Mouse (Mus musculus) midbrain, embryonic 11.5 days (tissue): ENCODE data around the gene Mob1b. TPM values are rescaled to one million over a fixed set of nuclear protein-coding genes. Genes with fewer than 3 reads are reported as not detected.

ENCODE experiments used
- ATAC-seq: fragments of 200-750 bp; cut with Nextera tagmentation; 2 replicates; pipeline ENCODE4 v1.8.0; 2017; ENCODE audit warnings: moderate TSS enrichment, moderate library complexity; ENCODE audit not compliant: low FRiP score
- DNase-seq: peaks from one replicate; pipeline ENCODE4 v3.0.0; 2015; ENCODE audit warnings: low spot score; ENCODE audit errors: missing footprints
- H3K27ac ChIP-seq: fragments of 300-500 bp; sonication (generic); 2 replicates; pipeline ENCODE4 v1.5.1; 2014; ENCODE audit warnings: low read depth, low read length
- H3K27me3 ChIP-seq: fragments of 300-500 bp; sonication (generic); 2 replicates; pipeline ENCODE4 v1.6.1; 2014; ENCODE audit warnings: mild to moderate bottlenecking, low read length, moderate library complexity, mixed read lengths; ENCODE audit not compliant: control insufficient read depth, insufficient read depth
- H3K36me3 ChIP-seq: fragments of 300-500 bp; sonication (generic); 2 replicates; pipeline ENCODE4 v1.6.1; 2014; ENCODE audit warnings: mild to moderate bottlenecking, low read length, moderate library complexity, mixed read lengths; ENCODE audit not compliant: control insufficient read depth, insufficient read depth
- H3K4me1 ChIP-seq: fragments of 300-500 bp; sonication (generic); 2 replicates; pipeline ENCODE4 v1.6.1; 2014; ENCODE audit warnings: low read length; ENCODE audit not compliant: control insufficient read depth, insufficient read depth
- H3K4me2 ChIP-seq: fragments of 300-500 bp; sonication (generic); 2 replicates; pipeline ENCODE4 v1.6.1; 2014; ENCODE audit warnings: mild to moderate bottlenecking, moderate library complexity
- H3K4me3 ChIP-seq: fragments of 300-500 bp; sonication (generic); 2 replicates; pipeline ENCODE4 v1.5.1; 2014; ENCODE audit warnings: low read depth, low read length
- H3K9ac ChIP-seq: fragments of 300-500 bp; sonication (generic); 2 replicates; pipeline ENCODE4 v1.6.1; 2014; ENCODE audit warnings: low read length
- H3K9me3 ChIP-seq: fragments of 300-500 bp; sonication (generic); 2 replicates; pipeline ENCODE4 v1.6.1; 2016; ENCODE audit warnings: low read length; ENCODE audit not compliant: control insufficient read depth
- WGBS: fragments of 180-500 bp; shearing (Covaris S2); extraction: QIAGEN DNeasy Blood & Tissue Kit; methylation state at CpG from one replicate; pipeline ENCODE4 v1.1.7; 2014; 5-methylcytosine and 5-hydroxymethylcytosine counted together
- polyA plus RNA-seq: library from polyadenylated mRNA; unstranded; fragments of >200 nt; fragmentation: Nextera tagmentation; extraction: Ambion mirVana; gene quantifications from 2 replicates; pipeline ENCODE4 v1.2.1, GENCODE M21; 2014

Mob1b gene
- polyA plus RNA-seq, 1 experiment from 2014 or later, result 18.3 TPM

GRCm38 (mm10) chr5:88790675-88791074, 70.0 kb downstream of the Mob1b start:
- ATAC-seq (no peak), DNase-seq (no peak)
- no peaks in the 10 kb centered on the region for H3K4me1 ChIP-seq

GRCm38 (mm10) chr5:88791256-88792245, 70.9 kb downstream of the Mob1b start:
- Histone ChIP-seq H3K36me3 (no peaks in the 10 kb centered on the region), H3K27ac (no peak overlapping the region), H3K4me2 (no peak overlapping the region), H3K9me3 (no peaks in the 10 kb centered on the region), H3K4me1 (no peaks in the 10 kb centered on the region), H3K27me3 (no peaks in the 10 kb centered on the region), H3K4me3 (no peak overlapping the region), H3K9ac (no peak overlapping the region)
- peak; percentile 69 for ATAC-seq
- peak; percentile 92 for DNase-seq
- WGBS, result 45% methylated on average over 10 of the region's 10 CpGs

More at GRCm38 (mm10) chr5:88790675-88791074, 70.0 kb downstream of the Mob1b start:
- Histone ChIP-seq H3K9ac (no peak overlapping the region), H3K4me3 (no peak overlapping the region), H3K9me3 (no peaks in the 10 kb centered on the region), H3K36me3 (no peaks in the 10 kb centered on the region), H3K4me2 (no peak overlapping the region), H3K27me3 (no peaks in the 10 kb centered on the region), H3K27ac (no peak overlapping the region)
- WGBS, result 60% methylated on average over 9 of the region's 9 CpGs

GRCm38 (mm10) chr5:88793676-88794075, 73.0 kb downstream of the Mob1b start:
- WGBS, result 94% methylated on average over 3 of the region's 3 CpGs
- Histone ChIP-seq H3K9me3 (no peaks in the 10 kb centered on the region), H3K27ac (no peak overlapping the region), H3K9ac (no peak overlapping the region), H3K4me1 (no peaks in the 10 kb centered on the region), H3K27me3 (no peaks in the 10 kb centered on the region), H3K4me2 (no peak overlapping the region), H3K4me3 (no peak overlapping the region), H3K36me3 (no peaks in the 10 kb centered on the region)
- DNase-seq (no peak), ATAC-seq (no peak)

GRCm38 (mm10) chr5:88795910-88796584, 75.4 kb downstream of the Mob1b start:
- no peak for DNase-seq
- H3K4me3 ChIP-seq, result no peak overlapping the region
- 57% methylated on average over 9 of the region's 9 CpGs for WGBS
- no peak overlapping the region for H3K4me2 ChIP-seq
- no peak for ATAC-seq
- H3K27me3 ChIP-seq, result no peaks in the 10 kb centered on the region
- H3K9ac ChIP-seq, result no peak overlapping the region
- no peaks in the 10 kb centered on the region for H3K36me3 ChIP-seq
- H3K27ac ChIP-seq, result no peak overlapping the region
- no peaks in the 10 kb centered on the region for H3K9me3 ChIP-seq
- no peaks in the 10 kb centered on the region for H3K4me1 ChIP-seq

GRCm38 (mm10) chr5:88796588-88796987, 75.9 kb downstream of the Mob1b start:
- Histone ChIP-seq H3K36me3 (no peaks in the 10 kb centered on the region), H3K27me3 (no peaks in the 10 kb centered on the region), H3K4me3 (no peak overlapping the region), H3K27ac (no peak overlapping the region), H3K4me1 (no peaks in the 10 kb centered on the region), H3K4me2 (no peak overlapping the region), H3K9ac (no peak overlapping the region), H3K9me3 (no peaks in the 10 kb centered on the region)
- DNase-seq, result peak; percentile 35
- no peak for ATAC-seq
- 73% methylated on average over 11 of the region's 11 CpGs for WGBS

GRCm38 (mm10) chr5:88797121-88797520, 76.5 kb downstream of the Mob1b start:
- Histone ChIP-seq H3K27ac (no peak overlapping the region), H3K36me3 (no peaks in the 10 kb centered on the region), H3K9me3 (no peaks in the 10 kb centered on the region), H3K9ac (no peak overlapping the region), H3K4me3 (no peak overlapping the region), H3K4me2 (no peak overlapping the region), H3K27me3 (no peaks in the 10 kb centered on the region), H3K4me1 (no peaks in the 10 kb centered on the region)
- DNase-seq, result no peak
- WGBS, result 70% methylated on average over 6 of the region's 6 CpGs
- ATAC-seq, result no peak

- no peak overlapping the region for H3K9ac ChIP-seq
- DNase-seq (no peak), ATAC-seq (no peak)
- H3K27me3 ChIP-seq, result no peaks in the 10 kb centered on the region
- no peaks in the 10 kb centered on the region for H3K9me3 ChIP-seq
- no peaks in the 10 kb centered on the region for H3K36me3 ChIP-seq
- H3K4me2 ChIP-seq, result no peak overlapping the region
- no peak overlapping the region for H3K4me3 ChIP-seq
- no peak overlapping the region for H3K27ac ChIP-seq
- H3K4me1 ChIP-seq, result no peaks in the 10 kb centered on the region
- WGBS, result 90% methylated on average over 4 of the region's 4 CpGs
Observed at GRCm38 (mm10) chr5:88805616-88806015, 85.0 kb downstream of the Mob1b start.

- no peak for DNase-seq
- Histone ChIP-seq H3K27me3 (no peaks in the 10 kb centered on the region), H3K27ac (no peak overlapping the region), H3K9me3 (no peaks in the 10 kb centered on the region), H3K36me3 (no peaks in the 10 kb centered on the region), H3K4me3 (no peak overlapping the region), H3K4me2 (no peak overlapping the region), H3K4me1 (no peaks in the 10 kb centered on the region), H3K9ac (no peak overlapping the region)
- 19% methylated on average over 5 of the region's 5 CpGs for WGBS
- ATAC-seq, result no peak
Observed at GRCm38 (mm10) chr5:88806278-88806677, 85.6 kb downstream of the Mob1b start.

GRCm38 (mm10) chr5:88807342-88807741, 86.7 kb downstream of the Mob1b start:
- H3K27me3 ChIP-seq, result no peaks in the 10 kb centered on the region
- ATAC-seq, result no peak

More at GRCm38 (mm10) chr5:88807342-88807741, 86.7 kb downstream of the Mob1b start:
- no peaks in the 10 kb centered on the region for H3K9me3 ChIP-seq
- no peak for DNase-seq
- H3K36me3 ChIP-seq, result no peaks in the 10 kb centered on the region
- no peaks in the 10 kb centered on the region for H3K4me1 ChIP-seq
- no peak overlapping the region for H3K4me2 ChIP-seq
- H3K9ac ChIP-seq, result no peak overlapping the region
- H3K27ac ChIP-seq, result no peak overlapping the region
- no peak overlapping the region for H3K4me3 ChIP-seq
- WGBS, result 47% methylated on average over 9 of the region's 9 CpGs
